Mouse (Mus musculus): ENCODE results near the gene Nt5dc3. TPM values are rescaled to one million over a fixed set of nuclear protein-coding genes. Genes with fewer than 3 reads are reported as not detected.

Nt5dc3 gene
- total RNA-seq, 2 experiments from 2014 or later: 11.2 to 11.3 TPM

DNA sequence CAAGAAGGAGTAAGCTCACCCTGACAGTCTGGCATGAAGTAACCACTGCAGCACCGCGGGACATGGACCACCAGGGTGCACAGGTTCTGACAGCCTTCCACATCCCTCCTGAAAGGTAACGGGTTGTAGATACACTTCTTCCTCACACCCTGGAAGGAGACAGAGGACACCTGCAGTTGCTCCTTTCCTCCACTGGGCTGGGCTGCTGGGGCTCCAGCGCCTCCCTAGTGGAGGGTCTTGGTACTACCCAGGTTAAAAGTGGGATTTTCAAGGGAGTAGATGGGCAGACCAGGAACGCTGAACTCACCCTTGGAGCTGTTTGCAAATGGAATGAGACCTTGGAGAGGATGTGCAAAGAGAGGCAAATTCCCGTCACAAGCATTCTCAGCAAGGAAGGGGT, 84.6 kb downstream of the Nt5dc3 start:
- DNase-seq (ENCODE audit: low spot score in 2 of 2): no peak

DNA sequence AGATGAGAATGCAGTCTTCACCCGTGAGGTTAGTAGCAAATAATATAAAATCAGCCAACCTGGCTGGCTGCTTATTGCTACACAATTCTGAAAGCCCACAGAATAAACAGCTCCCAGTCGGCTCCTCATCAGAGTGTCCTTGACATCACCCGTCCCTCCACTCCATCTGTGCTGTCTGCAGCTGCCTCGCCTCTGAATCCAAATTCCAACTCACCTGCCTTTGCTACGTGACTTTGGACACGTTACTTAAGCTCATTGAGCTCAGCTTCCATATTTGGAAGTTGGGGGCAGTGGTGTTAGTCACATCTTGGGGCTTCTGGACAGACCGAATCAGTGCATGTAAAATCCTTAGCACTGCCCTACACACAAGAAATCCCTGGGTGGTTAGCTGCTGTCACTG, 93.3 kb downstream of the Nt5dc3 start:
- DNase-seq (ENCODE audit: low spot score in 2 of 2): no peak

DNA sequence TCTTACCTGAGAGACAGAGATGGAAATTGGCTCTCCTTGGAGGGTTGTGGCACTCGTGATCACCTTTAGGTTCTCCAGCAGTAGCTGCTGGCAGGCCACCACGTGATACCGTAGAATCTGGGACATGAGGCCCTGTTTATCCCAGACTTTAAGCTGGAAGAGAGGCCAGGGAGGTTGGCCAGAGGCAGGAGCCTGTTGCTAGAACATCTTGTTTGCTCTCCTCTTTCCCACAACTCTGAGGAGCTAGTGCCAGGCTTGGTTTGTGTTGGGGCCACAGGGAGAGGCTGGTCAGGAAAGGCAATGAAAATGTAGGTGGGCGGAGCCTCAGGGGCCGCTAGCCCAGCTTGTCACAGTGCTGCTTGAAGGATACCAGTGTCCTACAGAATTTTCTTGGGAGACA, 93.8 kb downstream of the Nt5dc3 start:
- no peak for DNase-seq (ENCODE audit: low spot score in 2 of 2)

DNA sequence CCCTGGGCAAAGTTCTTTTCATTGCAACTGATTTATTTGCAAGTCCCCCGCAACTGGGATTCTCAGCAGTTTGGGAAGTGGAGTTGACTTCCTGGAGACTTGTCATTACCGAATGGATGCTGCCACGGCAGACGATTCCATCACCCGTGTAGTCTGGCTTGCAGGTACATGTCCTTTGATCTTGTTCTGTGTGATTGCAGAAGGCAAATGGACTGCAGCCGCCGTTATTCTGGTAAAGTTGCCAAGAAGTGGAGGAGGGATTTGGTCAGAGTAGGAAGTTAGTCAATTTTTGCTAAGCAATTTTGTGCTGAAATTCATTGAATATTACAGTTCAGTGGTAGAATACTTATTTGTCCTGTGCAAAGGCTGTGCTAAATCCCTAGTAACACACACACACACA, 99.9 kb downstream of the Nt5dc3 start:
- no peak for DNase-seq (ENCODE audit: low spot score in 2 of 2)

DNA sequence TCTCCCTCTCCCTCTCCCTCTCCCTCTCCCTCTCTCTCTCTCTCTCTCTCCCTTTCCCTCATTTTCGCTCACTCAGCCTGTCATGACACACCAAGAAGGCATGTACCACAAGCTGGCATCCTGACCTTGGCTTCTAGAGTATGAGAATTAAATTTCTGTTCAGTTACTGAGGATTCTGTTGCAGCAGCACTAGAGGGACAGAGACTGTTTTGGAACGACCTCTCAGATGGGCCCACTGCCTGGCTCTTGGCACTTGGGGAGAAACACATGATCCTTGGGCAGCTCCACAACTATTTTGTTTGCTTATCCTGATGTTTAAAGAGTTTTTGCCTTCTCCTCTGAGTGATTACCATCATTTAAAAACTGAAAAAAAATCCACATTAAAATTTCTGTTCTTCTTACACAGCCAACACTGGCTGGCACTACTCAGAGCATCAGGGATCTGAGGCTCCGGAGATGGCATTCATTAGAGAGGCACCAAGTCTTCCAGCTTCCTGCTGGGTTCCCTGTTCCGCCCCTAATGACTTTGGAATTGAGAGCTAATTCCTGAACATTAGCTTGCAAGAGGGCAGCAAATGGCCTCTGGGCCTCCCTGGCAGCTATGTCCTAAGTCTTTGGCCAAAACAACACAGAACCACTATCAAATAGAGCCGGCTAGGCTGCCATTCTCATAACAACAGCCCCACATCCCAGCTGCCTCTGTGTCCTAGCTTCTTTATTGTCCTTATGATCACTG, 101.4 kb downstream of the Nt5dc3 start:
- peak in 1 of 2 experiments; percentile 45 for DNase-seq (ENCODE audit: low spot score in 2 of 2)

DNA sequence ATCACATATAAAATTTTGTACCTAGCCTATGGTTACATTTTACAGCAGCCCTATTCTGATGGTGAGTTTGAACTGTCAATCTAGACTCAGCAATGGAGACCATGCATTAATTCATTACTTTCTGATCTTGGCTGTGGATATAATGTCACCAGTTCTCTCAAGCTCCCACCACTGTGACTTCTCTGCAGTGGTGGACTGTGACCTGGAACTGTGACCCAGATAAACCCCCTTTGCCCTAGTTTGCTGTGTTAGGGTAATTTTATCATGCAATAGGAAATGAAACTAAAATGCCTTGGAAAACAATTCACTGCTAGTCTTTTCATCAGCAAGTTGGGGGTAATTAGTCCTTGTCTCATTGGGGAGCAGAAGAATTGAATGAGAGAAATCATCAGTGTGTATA, 102.6 kb downstream of the Nt5dc3 start:
- DNase-seq (ENCODE audit: low spot score in 2 of 2): no peak

DNA sequence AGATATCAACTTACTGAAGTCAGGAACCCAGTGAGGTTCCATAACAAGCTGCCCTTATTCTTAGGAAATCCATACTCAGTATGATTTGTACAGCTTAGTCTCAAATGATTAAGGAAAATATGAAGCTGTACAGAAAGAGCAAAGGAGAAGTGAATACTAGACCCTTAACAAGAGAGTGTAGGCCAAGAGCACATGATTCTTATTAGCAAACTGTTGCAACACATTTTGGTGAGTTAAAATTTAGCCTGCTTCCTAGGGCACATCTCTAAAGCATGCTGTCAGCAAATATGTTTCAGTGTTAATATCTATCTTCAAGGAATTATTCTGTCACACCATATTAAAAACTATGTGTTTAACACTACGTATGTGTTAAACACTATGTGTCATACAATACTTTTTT, 107.6 kb downstream of the Nt5dc3 start:
- no peak for DNase-seq (ENCODE audit: low spot score in 2 of 2)

Other genes starting within 250 kb of the Nt5dc3 start
- 100 to 1,000 TPM; 260 to 268 TPM for gene Hsp90b1, start 73.5 kb upstream of the Nt5dc3 start, total RNA-seq (2021)
- gene Ttc41, start 73.2 kb upstream of the Nt5dc3 start, total RNA-seq (2021): 1 to 10 TPM; 2.2 to 2.4 TPM
- gene Gm49358, start 15.0 kb upstream of the Nt5dc3 start, total RNA-seq (2021): 1 to 10 TPM; 4.6 to 6.6 TPM
- under 1 TPM; 0.27 to 0.49 TPM for gene Stab2, start 229.0 kb downstream of the Nt5dc3 start, total RNA-seq (2021)

All from gastrocnemius, postnatal 4 days (tissue).